Mouse (Mus musculus): ENCODE measurements around the gene Nuak1. TPM values are rescaled to one million over a fixed set of nuclear protein-coding genes. Genes with fewer than 3 reads are reported as not detected.

The Nuak1 gene
- 35.1 and 38.2 TPM in 2 replicates for polyA plus RNA-seq (2012; rRNA removed)

GRCm38 (mm10) chr10:84440541-84441433 lies at the start of gene Nuak1:
Nuak1 (minus strand) TSS chr10:84440597.

Other genes with a start within 250 kb of the Nuak1 start
- gene Ckap4, start 93.5 kb upstream of the Nuak1 start, polyA plus RNA-seq (2012; rRNA removed), result 38.8 and 39.8 TPM in 2 replicates
- 19.9 and 23.9 TPM in 2 replicates for gene Tcp11l2, start 136.0 kb upstream of the Nuak1 start, polyA plus RNA-seq (2012; rRNA removed)
- gene Polr3b, start 181.7 kb upstream of the Nuak1 start, polyA plus RNA-seq (2012; rRNA removed), result 9.5 and 10.3 TPM in 2 replicates

Measured in central nervous system, embryonic 18 days (tissue).